Mouse (Mus musculus): ENCODE data around the gene Clip4.

DNA sequence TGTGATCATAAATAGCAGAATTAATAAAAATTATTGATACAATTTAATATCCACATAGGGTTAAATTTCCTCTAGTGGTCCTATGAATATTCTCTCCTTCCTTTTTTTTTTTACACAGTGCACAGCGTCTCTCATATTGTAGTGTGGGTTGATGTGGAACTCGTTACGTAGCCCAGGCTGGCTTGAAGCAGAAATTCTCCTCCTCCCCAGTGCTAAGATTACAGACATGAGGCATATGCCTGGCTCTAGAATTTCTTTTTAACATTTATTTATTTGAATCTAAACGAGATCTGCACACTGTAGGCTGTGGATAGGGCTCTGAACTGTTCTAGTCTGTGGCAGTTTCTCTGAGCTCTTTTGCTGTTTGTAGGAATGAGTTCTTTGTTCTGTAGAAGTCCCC, 7.0 kb downstream of the Clip4 start:
- TF ChIP-seq CTCF (conservative IDR thresholded peaks at IDR 0.05; ENCODE audit: insufficient read depth, insufficient read length, low read depth, low read length): no peak
- TF ChIP-seq POLR2A (IDR thresholded peaks at IDR 0.05; ENCODE audit: low read depth, low read length): no peak
